Mouse (Mus musculus) intestine, embryonic 16.5 days (tissue): ENCODE measurements at regions not wholly inside any gene's neighbourhood (a gene's known extent, or its start where the extent isn't known, plus 50 kb on each side); places are given as distances from the start of the nearest gene placed in this dataset.

Experiments used
- ATAC-seq: fragments of 200-750 bp; cut with Nextera tagmentation; 2 replicates; pipeline ENCODE4 v1.8.0; 2017; ENCODE audit warnings: moderate TSS enrichment, moderate library complexity
- H3K27ac ChIP-seq: fragments of 300-500 bp; sonication (generic); 2 replicates; pipeline ENCODE4 v1.5.1; 2014; ENCODE audit warnings: mild to moderate bottlenecking, low read length
- H3K27me3 ChIP-seq: fragments of 300-500 bp; sonication (generic); replicated peaks from 2 replicates; pipeline ENCODE4 v1.6.1; 2014; ENCODE audit warnings: low read length, control low read depth, mixed read lengths; ENCODE audit not compliant: control insufficient read depth, insufficient read depth
- H3K36me3 ChIP-seq: fragments of 300-500 bp; sonication (generic); 2 replicates; pipeline ENCODE4 v1.6.1; 2014; ENCODE audit warnings: low read length, control low read depth; ENCODE audit not compliant: control insufficient read depth, insufficient read depth
- H3K4me1 ChIP-seq: fragments of 300-500 bp; sonication (generic); 2 replicates; pipeline ENCODE4 v1.6.1; 2014; ENCODE audit warnings: low read length, control low read depth, mixed read lengths; ENCODE audit not compliant: control insufficient read depth, insufficient read depth
- H3K4me2 ChIP-seq: fragments of 300-500 bp; sonication (generic); 2 replicates; pipeline ENCODE4 v1.6.1; 2014; ENCODE audit warnings: low read depth, low read length, control low read depth
- H3K4me3 ChIP-seq: fragments of 300-500 bp; sonication (generic); 2 replicates; pipeline ENCODE4 v1.5.1; 2014; ENCODE audit warnings: mild to moderate bottlenecking, low read length
- H3K9ac ChIP-seq: fragments of 300-500 bp; sonication (generic); 2 replicates; pipeline ENCODE4 v1.6.1; 2014; ENCODE audit warnings: low read depth, low read length
- H3K9me3 ChIP-seq: fragments of 300-500 bp; sonication (generic); 2 replicates; pipeline ENCODE4 v1.6.1; 2016; ENCODE audit warnings: low read length, control low read depth; ENCODE audit not compliant: control insufficient read depth
- WGBS: fragments of 180-500 bp; shearing (Covaris S2); extraction: QIAGEN DNeasy Blood & Tissue Kit; methylation state at CpG from one replicate; pipeline ENCODE4 v1.1.7; 2014; 5-methylcytosine and 5-hydroxymethylcytosine counted together

DNA sequence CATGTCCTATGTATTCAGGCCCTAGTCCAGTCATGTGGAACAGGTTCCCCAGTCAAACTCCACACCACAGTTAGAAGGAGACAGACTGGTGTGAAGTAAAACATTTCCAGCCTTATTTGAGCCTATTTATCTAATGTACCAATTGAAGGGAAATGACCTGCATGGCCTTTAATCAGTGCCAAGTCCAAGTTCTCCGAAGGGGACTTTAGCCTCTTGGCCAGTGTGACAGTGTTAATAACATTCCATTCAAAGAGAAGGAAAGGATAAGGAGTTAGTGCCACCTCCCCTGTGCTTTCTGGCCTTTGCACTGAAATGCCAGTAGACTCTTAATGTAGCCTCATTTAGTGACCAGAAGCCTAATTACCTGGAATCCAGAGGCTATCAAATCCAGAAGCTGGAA is 264.2 kb downstream of the Gm10184 start:
- no peaks in the 10 kb centered on the region for H3K27me3 ChIP-seq
- no peak overlapping the region for H3K4me2 ChIP-seq
- H3K9ac ChIP-seq: no peak overlapping the region
- H3K9me3 ChIP-seq: no peaks in the 10 kb centered on the region
- H3K4me1 ChIP-seq: no peaks in the 10 kb centered on the region
- no peak overlapping the region for H3K27ac ChIP-seq
- ATAC-seq: peak; percentile 58
- no peak overlapping the region for H3K4me3 ChIP-seq
- 73% methylated on average over 1 of the region's 1 CpGs for WGBS
- H3K36me3 ChIP-seq: no peaks in the 10 kb centered on the region
